Mouse (Mus musculus) liver, adult 2 months (tissue): ENCODE results near the gene Galnt2.

Experiments
- CTCF ChIP-seq: fragments of 200-500 bp; IDR thresholded peaks from 2 replicates; pipeline ENCODE4 v1.5.1; 2011; ENCODE audit warnings: low read depth, low read length, control low read depth
- POLR2A ChIP-seq: fragments of 200-500 bp; IDR thresholded peaks from 2 replicates; pipeline ENCODE4 v1.6.1; 2011; ENCODE audit warnings: low read length, control low read depth; ENCODE audit not compliant: insufficient read depth; ENCODE audit errors: extremely low read depth

- TF ChIP-seq CTCF, result no peak
- TF ChIP-seq POLR2A, result no peak
Measured at GRCm38 (mm10) chr8:124386225-124386899, 155.2 kb downstream of the Galnt2 start.
